Mouse (Mus musculus): ENCODE measurements around the gene Mctp1.

Gene Mctp1

GRCm38 (mm10) chr13:76633707-76634106, 249.4 kb downstream of the Mctp1 start:
- no peak for DNase-seq

GRCm38 (mm10) chr13:76638282-76638681, 253.9 kb downstream of the Mctp1 start:
- no peak for DNase-seq

DNA sequence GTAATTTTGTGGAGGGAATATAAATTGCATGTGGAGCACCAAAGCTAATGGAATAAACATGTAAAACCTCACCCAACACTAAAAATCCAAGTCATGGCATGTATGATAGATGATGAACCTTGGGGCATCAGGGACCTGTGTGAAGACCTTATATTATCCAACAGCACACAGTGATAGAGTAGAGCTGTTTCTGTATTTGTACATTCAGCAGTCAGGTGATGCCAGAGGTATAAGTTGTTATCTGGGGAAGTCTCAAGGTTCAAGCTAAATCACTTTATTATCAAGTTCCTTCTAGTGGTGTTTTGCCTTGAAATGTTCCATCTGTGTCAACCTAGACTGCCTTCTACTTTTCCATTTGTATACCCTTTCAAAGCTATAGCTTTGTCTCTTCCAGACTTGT, 275.2 kb downstream of the Mctp1 start:
- no peak for DNase-seq

GRCm38 (mm10) chr13:76681286-76681685, 297.0 kb downstream of the Mctp1 start:
- peak; percentile 47 for DNase-seq

DNA sequence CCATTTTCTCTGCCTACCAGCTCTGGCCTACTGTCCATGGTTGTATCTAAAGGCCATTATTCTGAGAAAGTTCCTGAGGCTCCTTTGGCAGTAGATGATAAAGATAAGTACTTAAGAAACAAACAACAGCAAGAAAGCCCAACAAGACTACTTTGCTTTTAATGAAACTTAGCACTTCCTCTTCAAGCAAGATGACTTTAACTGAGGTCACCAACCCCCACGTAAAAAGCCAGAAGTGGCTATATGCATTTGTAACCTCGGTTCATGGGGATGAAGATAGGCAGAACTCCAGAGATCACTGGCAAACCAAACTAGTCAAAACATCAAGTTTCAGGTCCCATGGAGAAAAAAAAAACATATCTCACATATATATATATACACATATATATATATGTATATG, 305.0 kb downstream of the Mctp1 start:
- DNase-seq = no peak

DNA sequence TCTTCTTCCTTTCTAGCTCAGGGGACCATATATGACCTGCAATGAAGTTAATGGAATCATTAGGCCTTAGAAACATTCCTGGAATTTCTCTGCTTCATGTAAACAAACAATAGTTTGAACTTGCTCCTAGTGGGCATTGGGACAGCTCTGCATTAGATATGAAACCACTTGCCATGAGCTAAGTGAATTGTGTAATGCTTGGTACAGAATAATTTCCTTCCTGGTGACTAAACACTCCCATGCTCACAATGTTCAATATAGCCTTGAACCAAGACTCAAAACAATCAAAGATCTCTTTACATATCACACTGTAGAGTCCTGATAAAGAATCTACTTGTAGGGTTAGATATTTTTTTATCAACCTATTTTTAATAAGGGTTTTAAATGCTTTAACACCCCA, 305.8 kb downstream of the Mctp1 start:
- DNase-seq = no peak

- DNase-seq = no peak
Measured at GRCm38 (mm10) chr13:76690697-76691096, 306.4 kb downstream of the Mctp1 start.

- DNase-seq = no peak
Measured at GRCm38 (mm10) chr13:76734013-76734412, 349.7 kb downstream of the Mctp1 start.

- DNase-seq = no peak
Measured at GRCm38 (mm10) chr13:76750663-76751429, 366.5 kb downstream of the Mctp1 start.

- DNase-seq = peak; percentile 71
Measured at GRCm38 (mm10) chr13:76759832-76760490, 375.6 kb downstream of the Mctp1 start.

DNA sequence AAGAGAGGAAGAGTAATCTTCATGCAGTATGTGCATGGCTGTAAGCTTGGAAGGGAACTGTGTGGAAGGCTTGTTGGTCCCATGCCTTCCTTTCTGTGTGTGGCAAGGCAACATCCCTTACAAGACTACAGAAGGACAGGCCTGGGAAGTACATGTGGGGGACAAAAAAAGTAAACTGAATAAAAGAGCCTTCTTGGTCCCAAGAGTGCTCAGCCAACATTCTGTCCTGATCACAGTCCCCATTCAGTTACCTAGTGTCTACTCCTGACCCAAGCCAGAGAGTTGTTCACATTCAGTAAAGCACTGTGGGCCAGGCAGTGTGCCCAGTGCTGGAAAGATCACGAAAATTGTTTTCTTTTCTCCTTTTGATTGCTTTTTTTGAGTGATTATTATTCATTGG, 415.3 kb downstream of the Mctp1 start:
- no peak for DNase-seq

DNA sequence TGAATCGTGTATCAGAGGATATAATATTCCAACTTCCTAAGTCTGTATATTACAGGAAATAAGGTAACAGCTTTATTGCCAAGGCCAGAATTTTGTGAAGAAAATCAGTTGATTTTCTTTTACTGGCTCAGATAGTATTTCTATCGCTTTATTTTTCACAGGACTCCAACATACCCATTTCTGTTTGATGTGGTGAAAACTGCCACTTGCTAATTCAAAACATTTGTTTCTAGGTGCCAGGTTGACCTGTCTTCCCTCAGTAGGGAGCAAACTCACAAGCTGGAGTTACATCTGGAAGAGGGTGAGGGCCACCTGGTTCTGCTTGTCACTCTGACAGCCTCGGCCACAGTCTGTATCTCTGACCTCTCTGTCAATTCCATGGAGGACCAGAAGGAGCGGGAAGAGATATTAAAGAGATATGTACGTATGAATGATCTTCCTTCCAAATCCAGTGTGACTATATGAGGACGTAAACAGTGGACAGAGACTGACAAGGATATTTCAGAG, 416.8 kb downstream of the Mctp1 start:
- DNase-seq = no peak

- peak; percentile 78 for DNase-seq
Measured at GRCm38 (mm10) chr13:76802051-76802728, 417.9 kb downstream of the Mctp1 start.

- DNase-seq = peak; percentile 38
Measured at GRCm38 (mm10) chr13:76802926-76803325, 418.6 kb downstream of the Mctp1 start.

DNA sequence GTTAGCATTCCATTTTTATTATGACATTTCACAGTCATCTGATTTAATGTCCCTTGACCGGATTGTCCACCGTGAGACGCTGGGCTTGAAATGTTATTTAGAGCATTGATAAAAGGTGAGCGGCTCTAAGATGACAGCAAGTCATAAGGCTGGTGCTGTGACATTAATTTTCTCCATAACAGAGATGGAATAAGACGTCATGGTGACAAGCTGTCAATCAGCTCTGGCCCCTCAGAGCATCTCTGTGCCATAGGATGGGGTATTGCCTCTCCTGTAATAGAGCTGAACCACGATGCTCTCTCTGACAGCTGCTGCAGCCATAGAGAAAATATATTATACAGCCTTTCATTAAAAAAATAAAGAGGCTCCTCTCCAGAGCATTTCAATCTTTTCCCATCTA, 419.5 kb downstream of the Mctp1 start:
- no peak for DNase-seq

GRCm38 (mm10) chr13:76808871-76809390, 424.6 kb downstream of the Mctp1 start:
- no peak for DNase-seq

- peak; percentile 38 for DNase-seq
Measured at GRCm38 (mm10) chr13:76809802-76810201, 425.5 kb downstream of the Mctp1 start.

GRCm38 (mm10) chr13:76810496-76810939, 426.2 kb downstream of the Mctp1 start:
- DNase-seq = peak; percentile 82

DNA sequence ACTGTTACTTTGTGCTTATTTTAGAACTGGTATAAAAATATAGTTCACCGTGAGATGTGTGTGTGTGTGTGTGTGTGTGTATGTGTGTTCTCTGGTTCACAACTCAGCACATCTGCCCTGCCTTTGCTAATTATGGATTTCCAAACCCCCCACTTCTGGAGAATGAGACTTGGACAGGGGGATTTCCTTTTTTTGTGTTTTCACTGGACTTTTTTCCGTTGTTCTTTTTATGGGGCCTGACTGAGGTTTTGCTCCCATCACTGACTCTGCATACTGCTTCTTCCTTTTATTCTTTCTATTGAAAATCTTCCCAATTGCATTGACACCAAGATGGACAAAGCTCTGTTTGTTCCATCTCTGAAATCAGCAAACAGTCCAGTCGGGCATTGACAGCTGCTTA, 438.7 kb downstream of the Mctp1 start:
- DNase-seq = peak; percentile 56

DNA sequence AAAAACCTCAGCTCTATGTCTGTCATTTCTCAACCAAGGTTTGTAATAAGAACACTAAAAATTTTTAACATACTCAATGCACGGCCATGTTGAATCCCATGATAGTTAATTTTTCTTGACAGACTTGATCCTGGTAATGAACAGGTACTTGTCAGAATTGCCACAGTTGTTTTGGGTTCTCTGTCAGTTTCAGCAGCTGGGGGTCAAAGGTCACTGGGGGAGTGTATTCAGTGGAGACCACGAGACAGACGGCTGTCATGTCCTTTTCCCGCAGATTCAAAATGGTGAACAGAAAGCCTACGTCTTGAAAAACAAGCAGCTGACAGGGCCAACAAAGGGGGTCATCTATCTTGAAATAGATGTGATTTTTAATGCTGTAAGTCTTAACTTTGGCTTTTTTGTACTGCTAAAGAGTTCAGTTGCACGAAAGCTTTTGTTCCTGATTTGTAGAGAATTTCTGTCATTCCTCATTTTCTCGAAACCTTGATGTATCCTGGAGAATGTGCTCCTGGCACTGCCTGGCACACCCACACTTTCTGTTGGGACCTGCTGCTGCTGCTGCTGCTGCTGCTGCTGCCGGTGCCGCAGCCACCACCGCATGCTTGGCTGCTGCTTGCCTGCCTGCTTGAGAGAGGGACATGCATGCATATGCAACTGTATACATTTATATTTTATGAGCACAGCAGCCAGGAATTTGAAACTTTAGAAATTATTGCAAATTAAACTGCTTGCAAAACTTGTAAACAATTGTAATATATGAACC, 440.8 kb downstream of the Mctp1 start:
- DNase-seq = peak; percentile 44

- no peak for DNase-seq
Measured at GRCm38 (mm10) chr13:76827738-76828137, 443.4 kb downstream of the Mctp1 start.

GRCm38 (mm10) chr13:76838031-76838430, 453.7 kb downstream of the Mctp1 start:
- no peak for DNase-seq

GRCm38 (mm10) chr13:76840712-76841111, 456.4 kb downstream of the Mctp1 start:
- no peak for DNase-seq

Data from retina, postnatal 1 day (tissue).